Mouse (Mus musculus): Measurements from ENCODE around the gene Crispld2. TPM values are rescaled to one million over a fixed set of nuclear protein-coding genes. Genes with fewer than 3 reads are reported as not detected.

Gene Crispld2
- polyA plus RNA-seq, 1 experiment, result 7.6 TPM

GRCm38 (mm10) chr8:120100388-120101067 lies 108.3 kb downstream of the Crispld2 start:
- WGBS, result 6% methylated on average over 25 of the region's 25 CpGs
- TF ChIP-seq POLR2A (IDR thresholded peaks at IDR 0.05; ENCODE audit: control insufficient read depth, extremely low read depth, insufficient read depth, low read length, poor library complexity) (no peak), CTCF (IDR thresholded peaks at IDR 0.05; ENCODE audit: borderline replicate concordance, control insufficient read depth, extremely low read depth, insufficient read depth, low read length, poor library complexity) (no peak)
- Histone ChIP-seq H3K36me3 (ENCODE audit: control insufficient read depth, insufficient read depth, low read length) (no peaks in the 10 kb centered on the region), H3K4me3 (ENCODE audit: control insufficient read depth, insufficient read depth, low read length) (peak overlapping the region; percentile 92), H3K27me3 (ENCODE audit: control insufficient read depth, insufficient read depth, low read length) (no peaks in the 10 kb centered on the region), H3K4me1 (replicated peaks; ENCODE audit: control insufficient read depth, insufficient read depth, low read length) (peaks cover 16% of the 10 kb centered on the region), H3K27ac (ENCODE audit: control insufficient read depth, insufficient read depth, low read length) (no peak overlapping the region)
- DNase-seq, result no peak

- Histone ChIP-seq H3K4me1 (replicated peaks; ENCODE audit: control insufficient read depth, insufficient read depth, low read length) (peaks cover 13% of the 10 kb centered on the region), H3K36me3 (ENCODE audit: control insufficient read depth, insufficient read depth, low read length) (no peaks in the 10 kb centered on the region), H3K4me3 (ENCODE audit: control insufficient read depth, insufficient read depth, low read length) (peak within 1 kb of the TSS; percentile 92), H3K27ac (ENCODE audit: control insufficient read depth, insufficient read depth, low read length) (no peak within 1 kb of the TSS), H3K27me3 (ENCODE audit: control insufficient read depth, insufficient read depth, low read length) (no peaks in the 10 kb centered on the region)
- WGBS, result under 1% methylated on average over 88 of the region's 88 CpGs
- TF ChIP-seq CTCF (IDR thresholded peaks at IDR 0.05; ENCODE audit: borderline replicate concordance, control insufficient read depth, extremely low read depth, insufficient read depth, low read length, poor library complexity) (peak; percentile 52; the same call in 1 of the 2 replicates), POLR2A (IDR thresholded peaks at IDR 0.05; ENCODE audit: control insufficient read depth, extremely low read depth, insufficient read depth, low read length, poor library complexity) (peak; percentile 38; the same call in 1 of the 2 replicates)
- peak; percentile 82 for DNase-seq
These were observed 109.1 kb downstream of the Crispld2 start, which contains the start of gene Zdhhc7 for GRCm38 (mm10) chr8:120101068-120101972. TSS of gene Zdhhc7 (minus strand) at chr8:120101482.

Other genes starting within 250 kb of the Crispld2 start
- 13.9 and 14.0 TPM in 2 replicates for gene Tldc1, start 214.0 kb upstream of the Crispld2 start, polyA plus RNA-seq (2012; rRNA removed)
- 428 and 476 TPM in 2 replicates for gene Cotl1, start 151.9 kb upstream of the Crispld2 start, polyA plus RNA-seq (2012; rRNA removed)
- 41.8 and 51.0 TPM in 2 replicates for gene Klhl36, start 130.2 kb upstream of the Crispld2 start, polyA plus RNA-seq (2012; rRNA removed)
- 126 and 149 TPM in 2 replicates for gene Usp10, start 82.1 kb upstream of the Crispld2 start, polyA plus RNA-seq (2012; rRNA removed)
- 89.2 and 103 TPM in 2 replicates for gene Gm20388, start 81.6 kb upstream of the Crispld2 start, polyA plus RNA-seq (2012; rRNA removed)
- gene Zdhhc7, start 109.0 kb downstream of the Crispld2 start, polyA plus RNA-seq (2012; rRNA removed), result 93.4 and 94.2 TPM in 2 replicates
- gene 6430548M08Rik, start 121.7 kb downstream of the Crispld2 start, polyA plus RNA-seq (2012; rRNA removed), result 4.9 and 8.6 TPM in 2 replicates
- 0.39 TPM in 1 of 2 replicates, not detected in the other for gene Fam92b, start 185.0 kb downstream of the Crispld2 start, polyA plus RNA-seq (2012; rRNA removed)
- 202 and 226 TPM in 2 replicates for gene Gse1, start 236.0 kb downstream of the Crispld2 start, polyA plus RNA-seq (2012; rRNA removed)